Mouse (Mus musculus) intestine, embryonic 15.5 days (tissue): ENCODE results near the gene Mxi1. TPM values are rescaled to one million over a fixed set of nuclear protein-coding genes. Genes with fewer than 3 reads are reported as not detected.

ENCODE experiments used
- ATAC-seq: fragments of 200-750 bp; cut with Nextera tagmentation; 2 replicates; pipeline ENCODE4 v1.8.0; 2017; ENCODE audit warnings: moderate TSS enrichment, moderate library complexity
- H3K27ac ChIP-seq: fragments of 300-500 bp; sonication (generic); 2 replicates; pipeline ENCODE4 v1.5.1; 2015; ENCODE audit warnings: mild to moderate bottlenecking, inconsistent platforms
- H3K27me3 ChIP-seq: fragments of 300-500 bp; sonication (generic); replicated peaks from 2 replicates; pipeline ENCODE4 v1.6.1; 2015; ENCODE audit warnings: inconsistent platforms
- H3K36me3 ChIP-seq: fragments of 300-500 bp; sonication (generic); 2 replicates; pipeline ENCODE4 v1.6.1; 2015; ENCODE audit warnings: inconsistent platforms
- H3K4me1 ChIP-seq: fragments of 300-500 bp; sonication (generic); replicated peaks from 2 replicates; pipeline ENCODE4 v1.6.1; 2015; ENCODE audit warnings: inconsistent platforms
- H3K4me2 ChIP-seq: fragments of 300-500 bp; sonication (generic); replicated peaks from 2 replicates; pipeline ENCODE4 v1.6.1; 2015; ENCODE audit warnings: mild to moderate bottlenecking, inconsistent platforms
- H3K4me3 ChIP-seq: fragments of 300-500 bp; sonication (generic); replicated peaks from 2 replicates; pipeline ENCODE4 v1.5.1; 2015; ENCODE audit warnings: inconsistent platforms
- H3K9ac ChIP-seq: fragments of 300-500 bp; sonication (generic); 2 replicates; pipeline ENCODE4 v1.6.1; 2015; ENCODE audit warnings: inconsistent platforms
- H3K9me3 ChIP-seq: fragments of 300-500 bp; sonication (generic); 2 replicates; pipeline ENCODE4 v1.6.1; 2016; ENCODE audit warnings: inconsistent platforms
- WGBS: fragments of 180-500 bp; shearing (Covaris S2); methylation state at CpG from one replicate; pipeline ENCODE4 v1.1.7; 2015; 5-methylcytosine and 5-hydroxymethylcytosine counted together
- polyA plus RNA-seq: library from polyadenylated mRNA; unstranded; fragments of >200 nt; fragmentation: Nextera tagmentation; extraction: Ambion mirVana; gene quantifications from 2 replicates; pipeline ENCODE4 v1.2.1, GENCODE M21; 2015

Gene Mxi1
- polyA plus RNA-seq, 1 experiment from 2014 or later = 34.5 TPM

DNA sequence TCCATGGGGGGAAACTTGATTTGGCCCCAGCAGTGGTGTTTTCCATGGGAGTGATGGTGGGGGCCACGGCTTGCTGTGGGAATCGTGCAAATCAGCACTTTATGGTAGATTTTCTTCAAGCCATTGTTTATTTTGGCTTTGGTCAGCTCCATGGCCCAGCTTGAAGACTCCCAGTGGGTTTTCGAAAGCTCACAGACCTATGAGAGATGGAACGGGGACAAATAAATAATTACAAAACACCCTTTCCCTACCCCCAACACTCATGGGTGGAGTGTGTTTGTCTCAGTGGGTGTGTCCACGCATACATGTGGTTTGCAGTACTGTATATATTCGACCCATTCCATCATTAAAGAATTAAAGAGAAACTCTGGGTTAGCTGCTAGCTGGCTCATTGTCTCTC, 3.1 kb upstream of the Mxi1 start:
- H3K27ac ChIP-seq = no peak overlapping the region

DNA sequence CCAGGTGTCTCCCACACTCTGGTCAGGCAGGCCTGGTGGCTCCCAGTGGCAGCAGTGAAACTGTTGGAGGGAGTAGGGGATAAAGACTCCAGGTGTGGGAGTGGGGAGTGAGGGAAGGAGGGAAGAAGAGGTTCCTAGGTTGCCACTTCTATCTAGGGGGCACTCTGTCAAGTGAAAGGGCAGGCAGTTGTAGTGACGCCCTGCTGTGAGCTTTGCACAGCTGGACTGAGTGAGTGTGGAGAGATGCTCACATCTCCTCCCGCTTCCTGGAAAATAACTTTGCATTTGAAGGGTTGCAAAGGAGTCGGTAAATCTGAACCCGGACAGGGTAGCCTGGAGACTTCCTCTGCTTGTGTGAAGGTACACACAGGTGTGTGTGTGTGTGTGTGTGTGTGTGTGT, 687 bp upstream of the Mxi1 start:
- H3K4me2 ChIP-seq = no peak overlapping the region
- no peaks in the 10 kb centered on the region for H3K9me3 ChIP-seq
- WGBS = 39% methylated on average over 4 of the region's 4 CpGs
- no peaks in the 10 kb centered on the region for H3K36me3 ChIP-seq
- no peaks in the 10 kb centered on the region for H3K27me3 ChIP-seq
- H3K4me1 ChIP-seq = peaks cover 3% of the 10 kb centered on the region
- no peak overlapping the region for H3K4me3 ChIP-seq
- H3K27ac ChIP-seq = no peak overlapping the region
- H3K9ac ChIP-seq = no peak overlapping the region
- ATAC-seq = no peak

More for the DNA sequence above, 3.1 kb upstream of the Mxi1 start:
- no peaks in the 10 kb centered on the region for H3K4me1 ChIP-seq
- H3K4me2 ChIP-seq = no peak overlapping the region
- H3K36me3 ChIP-seq = no peaks in the 10 kb centered on the region
- no peak overlapping the region for H3K9ac ChIP-seq
- H3K9me3 ChIP-seq = no peaks in the 10 kb centered on the region
- no peaks in the 10 kb centered on the region for H3K27me3 ChIP-seq
- no peak overlapping the region for H3K4me3 ChIP-seq
- no peak for ATAC-seq
- WGBS = 49% methylated on average over 6 of the region's 6 CpGs

GRCm38 (mm10) chr19:53310771-53311523, 629 bp downstream of the Mxi1 start:
- peak overlapping the region; percentile 91 for H3K4me2 ChIP-seq
- no peak for ATAC-seq
- H3K4me1 ChIP-seq = peaks cover 13% of the 10 kb centered on the region
- H3K9me3 ChIP-seq = no peaks in the 10 kb centered on the region
- H3K27me3 ChIP-seq = no peaks in the 10 kb centered on the region
- peak overlapping the region; percentile 95 for H3K4me3 ChIP-seq
- H3K27ac ChIP-seq = peak overlapping the region; percentile 95
- under 1% methylated on average over 48 of the region's 48 CpGs for WGBS
- H3K9ac ChIP-seq = peak overlapping the region; percentile 90
- no peaks in the 10 kb centered on the region for H3K36me3 ChIP-seq

GRCm38 (mm10) chr19:53311524-53312335, 1.4 kb downstream of the Mxi1 start:
- peak overlapping the region; percentile 90 for H3K9ac ChIP-seq
- no peak for ATAC-seq
- peaks cover 13% of the 10 kb centered on the region for H3K4me1 ChIP-seq
- under 1% methylated on average over 37 of the region's 37 CpGs for WGBS
- H3K9me3 ChIP-seq = no peaks in the 10 kb centered on the region
- peak overlapping the region; percentile 95 for H3K4me3 ChIP-seq
- no peaks in the 10 kb centered on the region for H3K27me3 ChIP-seq
- H3K36me3 ChIP-seq = no peaks in the 10 kb centered on the region
- peak overlapping the region; percentile 95 for H3K27ac ChIP-seq
- H3K4me2 ChIP-seq = peak overlapping the region; percentile 91

DNA sequence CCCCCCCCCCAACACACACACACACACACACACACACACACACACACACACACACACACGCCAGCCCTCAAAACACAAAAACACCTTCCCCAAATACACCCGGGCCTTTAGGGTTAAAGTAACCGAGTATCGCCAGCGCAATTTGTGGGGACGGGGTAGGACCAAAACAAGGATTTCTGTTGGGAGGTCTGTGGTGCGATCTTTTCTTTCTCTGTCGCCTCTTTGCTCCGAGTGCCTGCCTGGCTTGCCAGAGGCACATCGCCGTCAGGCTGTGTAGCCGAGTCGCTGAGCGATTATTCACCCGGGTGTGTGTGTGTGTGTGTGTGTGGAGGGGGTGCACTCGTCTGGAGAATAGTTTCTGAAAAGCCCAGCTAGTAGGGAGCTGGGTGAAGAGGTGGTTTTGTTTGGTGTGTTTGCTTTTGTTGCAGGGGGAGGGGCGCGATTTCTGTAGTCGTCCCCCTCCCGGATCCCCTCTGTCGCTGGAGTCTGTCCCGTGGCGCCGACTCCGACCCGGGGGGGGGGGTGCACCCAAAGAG, 2.1 kb downstream of the Mxi1 start:
- no peak for ATAC-seq
- Histone ChIP-seq H3K9me3 (no peaks in the 10 kb centered on the region), H3K9ac (peak overlapping the region; percentile 90), H3K4me3 (peak overlapping the region; percentile 95), H3K4me1 (peaks cover 18% of the 10 kb centered on the region), H3K36me3 (no peaks in the 10 kb centered on the region), H3K4me2 (peak overlapping the region; percentile 91), H3K27me3 (no peaks in the 10 kb centered on the region), H3K27ac (peak overlapping the region; percentile 95)
- WGBS = under 1% methylated on average over 24 of the region's 26 CpGs

DNA sequence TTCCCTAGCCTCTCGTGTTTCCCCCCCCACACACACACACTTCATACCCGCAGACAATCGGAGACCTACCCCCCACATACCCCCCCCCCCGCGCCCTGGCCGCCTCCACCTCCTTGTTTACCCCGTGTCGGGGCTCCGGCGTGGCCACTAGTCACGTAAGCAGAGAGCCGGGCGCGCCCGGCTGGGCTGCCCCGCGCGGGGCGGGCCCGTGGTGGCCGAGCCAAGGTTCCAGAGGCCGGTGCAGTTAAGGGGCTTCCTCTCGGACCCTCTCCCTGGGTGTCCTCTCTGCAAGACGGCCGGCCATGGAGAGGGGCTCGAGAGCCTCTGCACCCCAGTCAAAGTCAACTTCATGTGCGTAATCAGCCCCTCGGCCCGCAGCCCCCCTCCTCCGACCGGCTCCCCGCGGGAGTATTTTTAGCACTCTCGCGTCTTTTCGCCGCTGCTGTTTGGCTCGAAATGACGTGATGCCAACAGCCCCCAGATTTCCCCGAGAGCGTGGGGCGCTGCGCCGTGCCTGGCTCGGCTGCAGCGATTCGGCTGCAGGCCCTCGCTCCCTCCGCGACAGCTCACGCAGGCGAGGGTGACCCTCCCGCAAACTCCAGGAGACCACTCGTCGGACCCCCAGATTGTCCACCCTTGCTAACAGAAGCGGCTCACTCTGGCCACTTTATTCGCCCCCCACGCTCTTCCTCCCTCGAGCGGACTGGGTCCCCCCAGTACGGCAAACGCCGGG, 2.8 kb downstream of the Mxi1 start:
- WGBS = under 1% methylated on average over 55 of the region's 63 CpGs
- Histone ChIP-seq H3K27ac (peak overlapping the region; percentile 95), H3K36me3 (no peaks in the 10 kb centered on the region), H3K9ac (peak overlapping the region; percentile 90), H3K27me3 (no peaks in the 10 kb centered on the region), H3K4me1 (peaks cover 21% of the 10 kb centered on the region), H3K9me3 (no peaks in the 10 kb centered on the region), H3K4me2 (peak overlapping the region; percentile 91), H3K4me3 (peak overlapping the region; percentile 95)
- peak; percentile 16 for ATAC-seq

- WGBS = under 1% methylated on average over 52 of the region's 52 CpGs
- peak overlapping the region; percentile 95 for H3K4me3 ChIP-seq
Observed at GRCm38 (mm10) chr19:53313684-53314443, 3.5 kb downstream of the Mxi1 start.

DNA sequence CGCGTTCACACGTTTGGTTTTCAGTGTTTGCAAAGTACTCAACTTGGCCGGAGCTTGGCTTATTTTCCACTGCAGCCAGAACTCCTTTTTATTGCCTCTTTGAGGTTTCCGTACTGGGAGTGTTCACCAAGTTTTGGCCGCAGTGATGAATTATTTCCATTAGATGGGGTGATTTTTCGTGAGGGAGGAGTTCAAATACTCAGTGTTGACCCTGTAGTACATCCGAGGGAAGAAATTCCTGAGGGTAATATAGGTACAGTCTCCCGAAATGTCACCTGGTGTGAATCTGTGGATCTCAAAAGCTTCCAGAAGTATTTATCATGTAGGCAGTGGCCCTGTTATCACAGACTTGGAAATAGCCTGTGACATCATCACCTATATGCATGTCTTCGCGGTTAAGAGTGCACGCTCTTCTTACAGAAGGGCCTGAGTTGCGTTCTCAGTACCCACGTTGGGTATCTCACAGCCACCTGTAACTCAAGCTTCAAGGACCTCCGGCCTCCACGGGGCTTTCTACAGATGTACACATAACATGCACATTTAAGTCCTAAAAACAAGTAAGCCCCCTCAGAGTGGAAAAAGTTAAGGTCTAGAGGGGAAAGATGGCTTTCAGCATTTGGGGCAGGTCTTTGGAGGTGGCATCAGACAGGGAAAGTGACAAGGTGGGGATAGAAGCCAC, 4.4 kb downstream of the Mxi1 start:
- H3K9ac ChIP-seq = no peak overlapping the region
- 37% methylated on average over 16 of the region's 16 CpGs for WGBS

More at GRCm38 (mm10) chr19:53313684-53314443, 3.5 kb downstream of the Mxi1 start:
- H3K27me3 ChIP-seq = no peaks in the 10 kb centered on the region
- H3K4me1 ChIP-seq = peaks cover 28% of the 10 kb centered on the region
- peak overlapping the region; percentile 91 for H3K4me2 ChIP-seq
- peak; percentile 89 for ATAC-seq
- no peaks in the 10 kb centered on the region for H3K9me3 ChIP-seq
- peak overlapping the region; percentile 90 for H3K9ac ChIP-seq
- H3K27ac ChIP-seq = peak overlapping the region; percentile 95
- H3K36me3 ChIP-seq = no peaks in the 10 kb centered on the region

DNA sequence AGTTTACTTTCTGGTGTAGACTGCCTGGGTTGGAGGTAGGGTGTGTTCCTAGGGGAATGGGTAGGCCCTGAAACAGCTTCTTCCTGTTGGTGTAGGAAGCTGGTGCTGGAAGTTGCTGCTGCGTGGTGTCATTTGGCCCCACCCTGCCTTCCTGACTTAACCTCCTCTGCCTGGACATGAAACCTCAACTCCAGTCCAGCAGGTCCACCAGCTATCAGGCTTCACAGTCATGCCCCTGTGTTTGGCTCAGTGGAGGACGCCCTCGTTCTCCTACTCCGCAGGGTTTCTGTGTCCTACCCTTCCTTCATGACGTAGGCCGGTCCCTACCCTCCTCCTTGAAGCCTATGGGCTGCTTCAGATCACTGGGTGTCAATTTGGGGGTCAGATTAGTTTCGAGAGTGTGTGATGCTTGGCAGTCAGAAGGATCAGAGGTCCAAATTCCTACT, 4.9 kb downstream of the Mxi1 start:
- Histone ChIP-seq H3K4me2 (peak overlapping the region; percentile 91), H3K9me3 (no peaks in the 10 kb centered on the region), H3K36me3 (no peaks in the 10 kb centered on the region), H3K27me3 (no peaks in the 10 kb centered on the region), H3K4me1 (peaks cover 30% of the 10 kb centered on the region), H3K9ac (no peak overlapping the region), H3K4me3 (no peak overlapping the region), H3K27ac (peak overlapping the region; percentile 95; the same call in 1 of the 2 replicates)
- WGBS = 86% methylated on average over 7 of the region's 7 CpGs
- no peak for ATAC-seq

More for the DNA sequence above, 4.4 kb downstream of the Mxi1 start:
- no peaks in the 10 kb centered on the region for H3K36me3 ChIP-seq
- H3K4me2 ChIP-seq = peak overlapping the region; percentile 91
- H3K9me3 ChIP-seq = no peaks in the 10 kb centered on the region
- peak overlapping the region; percentile 95 for H3K4me3 ChIP-seq
- peak overlapping the region; percentile 95 for H3K27ac ChIP-seq
- no peak for ATAC-seq
- no peaks in the 10 kb centered on the region for H3K27me3 ChIP-seq
- H3K4me1 ChIP-seq = peaks cover 29% of the 10 kb centered on the region

DNA sequence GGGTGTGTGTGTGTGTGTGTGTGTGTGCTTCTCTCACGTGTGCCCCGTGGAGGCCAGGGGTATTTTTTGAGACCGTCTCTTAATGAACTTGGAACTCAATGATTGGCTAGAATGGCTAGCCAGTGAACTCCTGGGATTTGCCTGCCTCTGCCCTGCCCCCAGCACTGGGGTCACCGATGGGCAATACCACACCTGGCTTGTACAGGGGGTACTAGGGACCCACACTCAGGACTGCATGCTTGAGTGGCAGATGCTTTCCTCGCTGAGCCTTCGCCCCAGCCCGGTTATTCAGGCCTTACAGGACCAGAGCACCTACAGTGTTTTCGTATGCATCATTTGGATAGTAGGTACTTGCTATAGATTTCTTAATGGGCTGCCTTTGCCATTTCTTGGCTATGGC, 5.8 kb downstream of the Mxi1 start:
- ATAC-seq = no peak
- Histone ChIP-seq H3K9me3 (no peaks in the 10 kb centered on the region), H3K4me2 (no peak overlapping the region), H3K4me3 (no peak overlapping the region), H3K4me1 (peaks cover 36% of the 10 kb centered on the region), H3K27ac (no peak overlapping the region), H3K9ac (no peak overlapping the region), H3K36me3 (no peaks in the 10 kb centered on the region), H3K27me3 (no peaks in the 10 kb centered on the region)
- 86% methylated on average over 8 of the region's 8 CpGs for WGBS

- WGBS = 85% methylated on average over 6 of the region's 6 CpGs
- H3K4me1 ChIP-seq = peaks cover 43% of the 10 kb centered on the region
Observed at GRCm38 (mm10) chr19:53316963-53317362, 6.6 kb downstream of the Mxi1 start.

More at GRCm38 (mm10) chr19:53316963-53317362, 6.6 kb downstream of the Mxi1 start:
- Histone ChIP-seq H3K4me3 (no peak overlapping the region), H3K9ac (no peak overlapping the region), H3K27ac (no peak overlapping the region), H3K4me2 (no peak overlapping the region), H3K9me3 (no peaks in the 10 kb centered on the region), H3K36me3 (no peaks in the 10 kb centered on the region), H3K27me3 (no peaks in the 10 kb centered on the region)
- ATAC-seq = no peak
